Mouse (Mus musculus): ENCODE results near the gene Dbil5. TPM values are rescaled to one million over a fixed set of nuclear protein-coding genes. Genes with fewer than 3 reads are reported as not detected.
A peak's percentile ranks its signal among the peaks of the same experiment; 100 is the strongest.

The Dbil5 gene
- 0.86 and 1.1 TPM in 2 replicates for polyA plus RNA-seq (2015; fragmentation: Nextera tagmentation; extraction: Ambion mirVana)

DNA sequence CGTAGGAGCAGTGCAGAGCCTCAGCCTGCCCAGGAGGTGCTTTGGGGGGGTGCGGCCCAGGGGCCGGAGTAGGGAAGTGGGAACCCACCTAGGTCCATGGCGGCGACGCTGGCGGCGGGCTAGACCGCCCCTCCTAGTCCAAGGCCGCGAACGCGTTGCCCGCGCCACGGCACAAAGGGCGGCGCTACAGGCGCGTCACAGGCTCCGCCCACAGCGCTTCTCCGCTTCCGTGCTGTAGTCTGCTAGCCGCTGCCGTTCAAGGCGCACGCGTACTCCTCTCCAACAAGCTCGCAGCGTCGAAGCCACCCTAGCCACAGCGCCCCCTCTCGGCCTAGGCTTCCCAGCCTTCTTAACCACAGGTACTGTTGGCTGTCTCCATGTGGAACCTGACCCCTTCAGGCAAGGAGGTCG, at the start of gene Dbil5, which contains the start of gene Gemin4:
Gene Dbil5, plus strand, starts transcription at position 219 of the 411 bp plus-strand sequence.
Gene Gemin4, minus strand, starts transcription at position 275 of the 411 bp plus-strand sequence.
- Histone ChIP-seq H3K27ac (ENCODE audit: low read length) (peak within 1 kb of the TSS; percentile 91), H3K36me3 (ENCODE audit: control insufficient read depth, insufficient read depth, low read length) (peaks cover 9% of the 10 kb centered on the region), H3K27me3 (replicated peaks; ENCODE audit: control insufficient read depth, insufficient read depth, low read length) (no peaks in the 10 kb centered on the region), H3K4me2 (ENCODE audit: low read depth, low read length) (peak within 1 kb of the TSS; percentile 74), H3K4me3 (ENCODE audit: low read length) (peak within 1 kb of the TSS; percentile 98), H3K9me3 (ENCODE audit: control insufficient read depth, low read length) (no peaks in the 10 kb centered on the region), H3K9ac (ENCODE audit: low read depth, low read length) (peak within 1 kb of the TSS; percentile 96), H3K4me1 (ENCODE audit: control insufficient read depth, insufficient read depth, low read length) (peaks cover 15% of the 10 kb centered on the region)
- under 1% methylated on average over 35 of the region's 35 CpGs for WGBS
- ATAC-seq = peak; percentile 98

DNA sequence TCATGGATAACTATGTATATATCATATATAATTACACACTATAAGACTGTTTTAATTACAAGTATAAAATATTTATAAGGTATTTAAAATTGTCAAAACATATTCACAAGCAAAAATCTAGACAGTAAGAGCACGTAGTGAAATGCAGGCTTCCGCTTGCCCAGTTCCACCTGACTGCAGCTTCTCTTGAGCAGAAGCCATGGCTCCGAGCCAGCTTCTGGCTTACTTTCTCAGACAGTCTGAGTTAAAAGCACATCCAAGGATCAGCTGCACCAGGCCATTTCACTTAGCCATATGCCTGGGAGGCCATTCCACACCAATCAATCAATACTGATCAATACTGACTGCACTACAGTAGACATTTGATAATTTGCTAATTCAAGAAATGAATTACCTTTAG, 48.4 kb upstream of the Dbil5 start:
- Histone ChIP-seq H3K9me3 (ENCODE audit: control insufficient read depth, low read length) (no peaks in the 10 kb centered on the region), H3K9ac (ENCODE audit: low read depth, low read length) (no peak overlapping the region), H3K4me3 (ENCODE audit: low read length) (no peak overlapping the region), H3K27ac (ENCODE audit: low read length) (no peak overlapping the region), H3K27me3 (replicated peaks; ENCODE audit: control insufficient read depth, insufficient read depth, low read length) (no peaks in the 10 kb centered on the region), H3K4me1 (ENCODE audit: control insufficient read depth, insufficient read depth, low read length) (0 out of 2 replicates have a peak, but pooled peaks cover 4% of the 10 kb centered on the region), H3K4me2 (ENCODE audit: low read depth, low read length) (no peak overlapping the region), H3K36me3 (ENCODE audit: control insufficient read depth, insufficient read depth, low read length) (peaks cover 7% of the 10 kb centered on the region; the same call in 1 of the 2 replicates)
- ATAC-seq = no peak
- 75% methylated on average over 3 of the region's 3 CpGs for WGBS

DNA sequence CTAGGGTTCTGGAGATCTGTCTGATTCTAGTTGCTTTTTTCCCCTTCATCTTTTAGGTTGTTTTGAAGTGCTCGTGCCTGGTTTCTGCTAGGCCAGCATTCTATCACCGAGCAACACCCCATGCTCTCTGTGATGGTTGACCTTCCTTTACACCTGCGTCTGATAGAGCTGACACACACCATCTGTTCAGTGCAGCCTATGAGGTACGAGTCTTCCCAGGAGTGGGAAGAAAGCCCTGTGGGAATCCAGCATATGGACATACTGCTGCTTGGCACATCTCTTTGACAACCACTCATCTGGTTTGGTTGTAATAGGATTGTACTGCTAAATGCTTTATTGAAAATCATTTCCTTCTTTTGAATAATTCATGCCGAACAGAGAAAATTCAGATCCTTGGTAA, 47.2 kb upstream of the Dbil5 start:
- H3K27me3 ChIP-seq (replicated peaks; ENCODE audit: control insufficient read depth, insufficient read depth, low read length) = no peaks in the 10 kb centered on the region
- no peak overlapping the region for H3K4me3 ChIP-seq (ENCODE audit: low read length)
- H3K4me1 ChIP-seq (ENCODE audit: control insufficient read depth, insufficient read depth, low read length) = 0 out of 2 replicates have a peak, but pooled peaks cover 4% of the 10 kb centered on the region
- WGBS = 64% methylated on average over 5 of the region's 5 CpGs
- no peak for ATAC-seq
- no peak overlapping the region for H3K9ac ChIP-seq (ENCODE audit: low read depth, low read length)
- H3K4me2 ChIP-seq (ENCODE audit: low read depth, low read length) = no peak overlapping the region
- peaks cover 7% of the 10 kb centered on the region; the same call in 1 of the 2 replicates for H3K36me3 ChIP-seq (ENCODE audit: control insufficient read depth, insufficient read depth, low read length)
- no peak overlapping the region for H3K27ac ChIP-seq (ENCODE audit: low read length)
- H3K9me3 ChIP-seq (ENCODE audit: control insufficient read depth, low read length) = no peaks in the 10 kb centered on the region

DNA sequence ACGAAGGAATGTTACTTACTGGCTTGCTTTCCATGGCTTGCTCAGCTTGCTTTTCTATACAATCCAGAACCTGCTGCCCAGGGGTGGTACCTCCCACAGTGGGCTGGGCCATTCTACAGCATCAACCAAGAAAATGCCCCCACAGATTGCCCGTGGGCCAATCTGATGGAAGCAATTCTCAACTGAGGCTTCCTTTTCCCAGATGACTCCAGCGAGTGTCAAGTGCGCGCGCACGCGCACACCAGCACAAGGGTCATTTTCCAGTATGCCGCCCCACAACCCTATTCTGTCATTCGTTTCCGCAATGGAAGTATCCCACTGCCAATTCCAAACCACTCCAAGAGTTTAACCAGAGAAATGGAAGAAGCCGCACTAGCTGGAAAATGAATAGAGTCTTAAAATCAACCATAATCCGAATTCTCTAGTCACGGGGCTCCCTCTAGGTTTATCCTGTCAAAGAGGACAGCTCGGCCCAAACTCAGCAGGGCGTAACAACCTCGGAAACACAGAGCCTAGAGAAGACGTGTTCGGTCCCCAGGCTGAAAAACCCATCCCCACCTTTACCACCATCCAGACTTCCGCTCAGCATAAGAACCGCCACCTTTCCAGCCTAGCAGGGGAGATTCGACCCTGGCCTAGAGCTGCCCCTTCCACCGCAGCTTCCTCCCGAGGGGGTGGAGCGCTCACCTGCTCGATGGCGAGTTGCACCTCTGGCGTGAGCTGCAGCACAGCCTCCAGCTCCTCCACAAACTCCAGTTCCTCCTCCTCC, 38.5 kb upstream of the Dbil5 start:
- Histone ChIP-seq H3K4me3 (ENCODE audit: low read length) (peak overlapping the region; percentile 94), H3K9me3 (ENCODE audit: control insufficient read depth, low read length) (no peaks in the 10 kb centered on the region), H3K4me1 (ENCODE audit: control insufficient read depth, insufficient read depth, low read length) (peaks cover 6% of the 10 kb centered on the region), H3K36me3 (ENCODE audit: control insufficient read depth, insufficient read depth, low read length) (no peaks in the 10 kb centered on the region; the same call in 1 of the 2 replicates), H3K27ac (ENCODE audit: low read length) (peak overlapping the region; percentile 79), H3K4me2 (ENCODE audit: low read depth, low read length) (peak overlapping the region; percentile 88), H3K27me3 (replicated peaks; ENCODE audit: control insufficient read depth, insufficient read depth, low read length) (no peaks in the 10 kb centered on the region), H3K9ac (ENCODE audit: low read depth, low read length) (peak overlapping the region; percentile 89)
- WGBS = under 1% methylated on average over 28 of the region's 28 CpGs
- peak; percentile 88 for ATAC-seq

DNA sequence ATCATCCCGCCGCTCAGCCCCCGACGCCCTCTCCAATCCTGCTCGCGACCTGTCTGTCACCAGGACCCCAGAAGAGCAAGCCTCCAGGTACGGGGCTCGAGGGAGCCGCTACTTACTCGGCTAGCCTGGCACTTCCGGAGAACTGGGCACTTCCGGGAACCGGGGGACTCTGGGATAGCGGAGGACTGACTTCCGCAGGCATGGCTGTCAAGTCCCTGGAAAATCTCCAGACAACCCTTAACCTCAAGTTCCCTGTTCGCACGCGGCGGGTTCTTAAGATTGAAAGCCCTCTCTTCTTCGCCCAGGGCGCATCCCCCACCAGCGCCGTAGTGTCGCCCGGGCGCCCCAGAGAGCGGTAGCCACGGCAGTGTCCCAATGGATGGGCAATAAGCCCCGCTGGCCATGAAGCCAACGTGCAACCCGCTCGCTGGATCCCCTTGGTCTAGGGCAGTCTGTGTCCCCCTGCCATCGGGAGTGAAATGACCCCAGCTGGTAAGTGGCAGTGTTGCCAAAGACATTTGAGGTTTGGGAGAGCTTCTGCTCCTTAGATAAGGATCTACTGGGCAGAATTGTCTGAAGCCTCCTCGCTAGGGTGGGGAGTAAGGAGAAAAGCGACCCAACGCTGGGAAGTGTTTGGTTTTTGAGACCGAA, 37.8 kb upstream of the Dbil5 start, which contains the start of the genes Vps53 and Fam57a:
Gene Vps53, minus strand, starts transcription at position 153 of the 651 bp plus-strand sequence.
Gene Fam57a, plus strand, starts transcription at position 177 of the 651 bp plus-strand sequence.
- Histone ChIP-seq H3K36me3 (ENCODE audit: control insufficient read depth, insufficient read depth, low read length) (no peaks in the 10 kb centered on the region; the same call in 1 of the 2 replicates), H3K27me3 (replicated peaks; ENCODE audit: control insufficient read depth, insufficient read depth, low read length) (no peaks in the 10 kb centered on the region), H3K4me2 (ENCODE audit: low read depth, low read length) (peak within 1 kb of the TSS; percentile 88), H3K9ac (ENCODE audit: low read depth, low read length) (peak within 1 kb of the TSS; percentile 89), H3K4me3 (ENCODE audit: low read length) (peak within 1 kb of the TSS; percentile 94), H3K27ac (ENCODE audit: low read length) (peak within 1 kb of the TSS; percentile 79), H3K4me1 (ENCODE audit: control insufficient read depth, insufficient read depth, low read length) (peaks cover 6% of the 10 kb centered on the region), H3K9me3 (ENCODE audit: control insufficient read depth, low read length) (no peaks in the 10 kb centered on the region)
- under 1% methylated on average over 36 of the region's 37 CpGs for WGBS
- peak; percentile 93 for ATAC-seq

DNA sequence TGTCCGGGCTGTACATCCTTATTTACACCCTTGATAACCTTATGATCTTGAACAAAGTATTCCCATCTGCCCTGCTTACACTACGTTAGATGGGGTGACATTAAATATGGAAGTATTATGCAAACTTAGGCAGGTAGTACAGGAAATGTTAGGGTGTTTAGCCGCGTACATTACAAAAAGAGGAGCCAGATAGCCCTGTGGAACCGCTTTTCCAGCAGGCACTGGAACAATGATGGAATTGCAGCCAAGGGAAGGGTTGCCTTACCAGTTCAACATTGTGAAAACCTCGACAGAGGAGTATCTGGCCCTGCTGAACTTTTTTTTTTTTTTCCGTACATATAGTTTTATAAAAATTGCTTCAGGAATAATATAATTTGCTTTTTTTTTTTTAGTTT, 37.3 kb upstream of the Dbil5 start:
- Histone ChIP-seq H3K4me3 (ENCODE audit: low read length) (peak overlapping the region; percentile 94), H3K4me2 (ENCODE audit: low read depth, low read length) (peak overlapping the region; percentile 88), H3K9me3 (ENCODE audit: control insufficient read depth, low read length) (no peaks in the 10 kb centered on the region), H3K4me1 (ENCODE audit: control insufficient read depth, insufficient read depth, low read length) (peaks cover 6% of the 10 kb centered on the region), H3K9ac (ENCODE audit: low read depth, low read length) (peak overlapping the region; percentile 89), H3K27me3 (replicated peaks; ENCODE audit: control insufficient read depth, insufficient read depth, low read length) (no peaks in the 10 kb centered on the region), H3K27ac (ENCODE audit: low read length) (peak overlapping the region; percentile 75; the same call in 1 of the 2 replicates), H3K36me3 (ENCODE audit: control insufficient read depth, insufficient read depth, low read length) (no peaks in the 10 kb centered on the region; the same call in 1 of the 2 replicates)
- WGBS = 18% methylated on average over 7 of the region's 7 CpGs
- ATAC-seq = no peak

DNA sequence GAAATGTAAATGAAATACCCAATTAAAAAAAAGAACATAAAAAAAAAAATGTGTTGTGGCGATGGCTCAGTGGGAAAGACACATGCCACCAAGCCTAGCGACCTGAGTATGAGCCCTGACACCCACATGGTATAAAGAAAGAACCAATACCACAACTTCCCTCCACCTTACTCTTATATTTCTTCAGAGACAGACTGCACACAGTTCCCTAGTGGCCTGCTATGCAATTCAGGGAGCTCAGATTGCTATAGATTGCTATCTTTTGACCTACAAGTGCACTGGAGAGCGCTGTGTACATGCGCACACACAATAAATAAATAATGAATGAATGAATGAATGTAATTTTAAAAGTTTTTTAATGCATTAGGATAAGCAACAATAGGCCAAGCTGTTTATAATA, 33.7 kb upstream of the Dbil5 start:
- no peaks in the 10 kb centered on the region for H3K9me3 ChIP-seq (ENCODE audit: control insufficient read depth, low read length)
- 0 out of 2 replicates have a peak, but pooled peaks cover 3% of the 10 kb centered on the region for H3K4me1 ChIP-seq (ENCODE audit: control insufficient read depth, insufficient read depth, low read length)
- WGBS = 79% methylated on average over 4 of the region's 4 CpGs
- H3K36me3 ChIP-seq (ENCODE audit: control insufficient read depth, insufficient read depth, low read length) = no peaks in the 10 kb centered on the region
- no peak for ATAC-seq
- H3K9ac ChIP-seq (ENCODE audit: low read depth, low read length) = no peak overlapping the region
- H3K27me3 ChIP-seq (replicated peaks; ENCODE audit: control insufficient read depth, insufficient read depth, low read length) = no peaks in the 10 kb centered on the region
- no peak overlapping the region for H3K27ac ChIP-seq (ENCODE audit: low read length)
- no peak overlapping the region for H3K4me3 ChIP-seq (ENCODE audit: low read length)
- H3K4me2 ChIP-seq (ENCODE audit: low read depth, low read length) = no peak overlapping the region

DNA sequence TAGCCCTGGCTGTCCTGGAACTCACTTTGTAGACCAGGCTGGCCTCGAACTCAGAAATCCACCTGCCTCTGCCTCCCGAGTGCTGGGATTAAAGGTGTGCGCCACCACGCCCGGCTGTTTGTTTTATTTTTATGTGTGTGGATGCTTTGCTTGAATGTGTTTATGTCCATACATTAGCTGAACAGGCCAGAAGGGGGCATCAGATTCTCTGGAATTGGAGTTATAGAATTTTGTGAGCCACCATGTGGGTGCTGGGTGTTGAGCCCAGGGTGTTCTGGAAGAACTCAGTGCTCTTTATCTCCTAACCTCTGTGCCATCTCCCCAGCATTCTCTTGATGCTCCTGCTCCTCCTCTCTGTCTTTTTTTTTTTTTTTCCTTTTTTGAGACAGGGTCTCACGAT, 30.5 kb upstream of the Dbil5 start:
- Histone ChIP-seq H3K4me2 (ENCODE audit: low read depth, low read length) (no peak overlapping the region), H3K36me3 (ENCODE audit: control insufficient read depth, insufficient read depth, low read length) (no peaks in the 10 kb centered on the region), H3K9me3 (ENCODE audit: control insufficient read depth, low read length) (no peaks in the 10 kb centered on the region), H3K27ac (ENCODE audit: low read length) (no peak overlapping the region), H3K9ac (ENCODE audit: low read depth, low read length) (no peak overlapping the region), H3K4me3 (ENCODE audit: low read length) (no peak overlapping the region), H3K4me1 (ENCODE audit: control insufficient read depth, insufficient read depth, low read length) (no peaks in the 10 kb centered on the region), H3K27me3 (replicated peaks; ENCODE audit: control insufficient read depth, insufficient read depth, low read length) (no peaks in the 10 kb centered on the region)
- WGBS = 84% methylated on average over 6 of the region's 6 CpGs
- no peak for ATAC-seq

DNA sequence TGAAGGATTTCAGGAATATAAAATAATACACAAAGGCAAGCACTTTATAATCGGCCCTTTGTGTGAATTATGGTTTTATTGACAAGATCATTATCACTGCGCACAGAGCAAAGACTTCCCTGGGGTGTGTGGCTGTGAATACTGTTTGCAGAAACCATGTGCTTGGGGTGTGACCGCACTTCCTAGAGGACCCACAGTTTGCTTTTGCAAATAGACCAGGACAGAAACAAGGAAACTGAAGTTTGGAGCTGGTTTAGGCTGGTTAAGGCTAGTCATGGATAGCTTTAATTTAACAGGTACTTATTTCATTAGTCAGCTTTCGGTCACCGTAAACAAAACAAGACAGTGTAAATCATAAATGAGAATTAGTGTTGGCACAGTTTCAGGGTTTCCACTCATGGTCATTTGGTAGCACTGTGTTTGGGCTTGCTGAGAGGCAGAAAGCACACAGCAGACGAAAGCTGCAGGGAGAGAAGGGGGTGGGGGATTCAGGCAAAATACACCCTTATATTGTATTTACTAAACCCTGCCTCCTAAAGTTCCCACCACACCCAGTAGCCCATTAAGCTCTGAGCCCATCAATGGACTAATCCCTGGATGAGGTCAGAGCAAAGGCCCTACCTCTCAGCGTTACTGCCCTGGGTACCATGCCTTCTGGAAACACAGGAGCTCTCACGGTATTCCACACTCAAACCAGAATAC, 21.0 kb upstream of the Dbil5 start:
- Histone ChIP-seq H3K27ac (ENCODE audit: low read length) (peak overlapping the region; percentile 85), H3K9me3 (ENCODE audit: control insufficient read depth, low read length) (no peaks in the 10 kb centered on the region), H3K27me3 (replicated peaks; ENCODE audit: control insufficient read depth, insufficient read depth, low read length) (no peaks in the 10 kb centered on the region), H3K4me3 (ENCODE audit: low read length) (peak overlapping the region; percentile 1), H3K36me3 (ENCODE audit: control insufficient read depth, insufficient read depth, low read length) (no peaks in the 10 kb centered on the region), H3K4me2 (ENCODE audit: low read depth, low read length) (peak overlapping the region; percentile 34), H3K4me1 (ENCODE audit: control insufficient read depth, insufficient read depth, low read length) (peaks cover 12% of the 10 kb centered on the region), H3K9ac (ENCODE audit: low read depth, low read length) (peak overlapping the region; percentile 50)
- 40% methylated on average over 8 of the region's 8 CpGs for WGBS
- ATAC-seq = peak; percentile 92
